Comparison of ENCODE assay signal across 9 mouse cellular contexts in genomic region chr10:56582065-56582464, GRCm38 (mm10).
DNase-seq lines count a peak whose midpoint lies in the region; ATAC-seq lines count a peak whose summit lies in the region.
"Had no signal": no experiment of that assay in that cellular context is flagged by ENCODE, and none has a peak within 500 bp of the region (broad histone marks: within the 10 kb centered on the region; RNA-seq: fewer than 3 reads in every experiment).

No protein-coding gene starts in this region.

- H3K36me3 ChIP-seq in hindbrain, embryonic 15.5 days, result no peaks in the 10 kb centered on the region
- no peaks in the 10 kb centered on the region for H3K36me3 ChIP-seq in hindbrain, embryonic 11.5 days (ENCODE audit: control insufficient read depth, insufficient read depth, low read length)

- no peak for DNase-seq in hindbrain, embryonic 11.5 days (ENCODE audit: low spot score)
- DNase-seq in adrenal gland, postnatal 14 days, result peak; percentile 16
- peak; percentile 65 for DNase-seq in cerebellum, adult 8-10 months
- peak; percentile 41 to 53 for DNase-seq in layer of hippocampus, adult 8-10 months (ENCODE audit: low spot score in 2 of 2)
- no peak for DNase-seq in MN1 (ENCODE audit: low spot score)
- no peak for DNase-seq in adipocyte (ENCODE audit: low spot score)
- DNase-seq in thymus, postnatal 25 days, result no peak
- DNase-seq: thymus, postnatal 4 days had no signal

- H3K9ac ChIP-seq in hindbrain, embryonic 15.5 days, result no peak overlapping the region
- H3K9ac ChIP-seq in hindbrain, embryonic 11.5 days (ENCODE audit: low read depth, low read length), result no peak overlapping the region

- H3K4me1 ChIP-seq in hindbrain, embryonic 15.5 days (replicated peaks), result no peaks in the 10 kb centered on the region
- no peaks in the 10 kb centered on the region for H3K4me1 ChIP-seq in hindbrain, embryonic 11.5 days (replicated peaks; ENCODE audit: control insufficient read depth, insufficient read depth, low read length)

- H3K27me3 ChIP-seq in hindbrain, embryonic 15.5 days, result no peaks in the 10 kb centered on the region
- H3K27me3 ChIP-seq in hindbrain, embryonic 11.5 days (ENCODE audit: control insufficient read depth, insufficient read depth, low read length), result no peaks in the 10 kb centered on the region

- WGBS in hindbrain, embryonic 15.5 days, result 58% methylated on average over 6 of the region's 6 CpGs
- WGBS in hindbrain, embryonic 11.5 days, result 69% methylated on average over 6 of the region's 6 CpGs

- no peaks in the 10 kb centered on the region for H3K9me3 ChIP-seq in hindbrain, embryonic 15.5 days
- H3K9me3 ChIP-seq in hindbrain, embryonic 11.5 days (ENCODE audit: control insufficient read depth, low read length), result no peaks in the 10 kb centered on the region

- H3K4me3 ChIP-seq in hindbrain, embryonic 15.5 days, result no peak overlapping the region
- no peak overlapping the region for H3K4me3 ChIP-seq in hindbrain, embryonic 11.5 days (ENCODE audit: low read depth, low read length)

- no peak overlapping the region for H3K4me2 ChIP-seq in hindbrain, embryonic 15.5 days
- no peak overlapping the region for H3K4me2 ChIP-seq in hindbrain, embryonic 11.5 days (replicated peaks; ENCODE audit: low read depth, low read length)

- H3K27ac ChIP-seq in hindbrain, embryonic 15.5 days (replicated peaks), result no peak overlapping the region
- H3K27ac ChIP-seq in hindbrain, embryonic 11.5 days (ENCODE audit: low read depth, low read length), result no peak overlapping the region

- peak; percentile 82 for ATAC-seq in hindbrain, embryonic 15.5 days (ENCODE audit: low FRiP score, low read depth)
- no peak for ATAC-seq in hindbrain, embryonic 11.5 days (ENCODE audit: low FRiP score)

Comparison
In these comparisons a context has a peak if more than half of its experiments do, and no peak if none do; other contexts are left out.
1. DNase-seq: peak in adrenal gland, postnatal 14 days (single experiment), cerebellum, adult 8-10 months (single experiment) and layer of hippocampus, adult 8-10 months (2 of 2); none in hindbrain, embryonic 11.5 days (single experiment), MN1 (single experiment), adipocyte (single experiment) and thymus, postnatal 25 days (single experiment).